Mouse (Mus musculus): ENCODE measurements around the gene Esyt2. TPM values are rescaled to one million over a fixed set of nuclear protein-coding genes. Genes with fewer than 3 reads are reported as not detected.

Esyt2 gene
- total RNA-seq, 2 experiments from 2014 or later: 18.7 to 20.6 TPM

DNA sequence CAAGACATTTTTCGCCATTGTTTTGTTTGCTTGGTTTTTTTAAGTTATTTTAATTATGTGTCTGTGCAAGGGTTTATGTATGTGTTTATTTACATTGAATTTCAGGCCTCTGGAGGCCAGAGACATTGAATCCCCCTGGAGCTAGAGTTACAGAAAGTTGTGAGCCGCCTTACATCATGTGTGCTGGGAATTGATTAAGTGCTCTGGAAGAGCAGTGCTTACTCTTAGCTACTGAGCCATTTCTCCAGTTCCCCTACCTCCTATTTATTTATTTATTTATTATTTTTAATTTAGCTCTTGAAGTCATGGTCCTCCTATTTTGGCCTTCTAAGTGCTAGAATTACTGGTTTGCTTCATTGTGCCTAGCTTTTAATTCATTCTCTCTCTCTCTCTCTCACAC, 140.7 kb downstream of the Esyt2 start:
- intact Hi-C loops (cut with DNase I): no loop called here
- DNase-seq: no peak

DNA sequence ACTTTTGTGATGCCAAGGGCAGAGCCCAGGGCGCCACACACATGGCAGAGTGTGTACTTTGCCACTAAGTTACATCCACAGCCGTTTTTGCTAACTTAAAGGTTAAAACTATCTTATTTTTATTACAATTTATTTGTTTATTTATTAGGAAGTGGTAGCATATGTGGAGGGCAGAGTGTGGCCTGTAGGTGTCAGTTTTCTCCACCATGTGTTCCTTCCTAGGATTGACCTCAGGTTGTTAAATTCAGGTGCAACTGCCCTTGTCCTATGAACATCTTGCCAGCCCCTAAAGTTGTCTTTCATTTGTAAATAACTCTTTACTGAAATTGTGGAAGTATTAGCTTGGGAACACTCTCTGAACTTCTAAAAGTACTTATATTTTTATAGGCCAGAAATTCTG, 144.4 kb downstream of the Esyt2 start:
- intact Hi-C loops (cut with DNase I): no loop called here
- DNase-seq: no peak

DNA sequence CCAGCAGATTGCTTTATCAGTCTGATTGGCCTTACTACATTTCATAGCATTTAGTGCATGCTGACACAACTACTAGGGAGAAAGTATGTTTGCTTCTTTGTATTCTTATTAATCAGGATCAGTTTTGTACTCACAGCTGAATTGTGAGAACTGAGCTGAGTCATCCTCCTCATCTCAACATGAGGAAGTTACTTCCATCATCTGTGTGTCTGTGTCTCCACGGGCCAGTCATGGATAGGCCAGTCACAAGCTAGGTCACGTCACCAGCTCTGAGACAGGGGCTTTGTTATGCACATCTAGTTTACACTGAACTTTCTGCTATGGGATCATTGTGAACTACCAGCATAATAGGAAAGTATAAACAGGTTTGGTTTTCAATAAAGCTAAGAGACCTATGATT, 152.7 kb downstream of the Esyt2 start:
- no peak for DNase-seq
- intact Hi-C loops (cut with DNase I): no loop called here

DNA sequence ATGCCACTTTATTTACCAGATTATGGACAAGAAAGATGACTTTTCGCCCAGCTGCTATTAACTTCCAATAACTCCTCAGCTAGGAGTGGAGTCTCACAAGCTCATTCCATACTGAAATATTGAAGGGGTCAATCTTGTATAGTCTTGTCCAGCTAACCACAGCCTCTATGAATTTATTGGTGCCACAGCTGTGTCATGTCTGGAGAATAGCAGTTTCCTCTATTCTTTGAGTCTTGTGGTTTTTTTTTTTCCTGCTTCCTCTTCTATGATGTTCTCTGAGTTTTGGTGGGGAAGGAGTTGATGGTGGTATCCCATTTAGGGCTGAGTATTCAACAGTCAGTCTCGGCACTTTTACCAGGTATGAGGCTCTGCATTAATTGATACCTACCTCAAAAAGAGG, 154.2 kb downstream of the Esyt2 start:
- intact Hi-C loops (cut with DNase I): no loop called here
- no peak for DNase-seq

DNA sequence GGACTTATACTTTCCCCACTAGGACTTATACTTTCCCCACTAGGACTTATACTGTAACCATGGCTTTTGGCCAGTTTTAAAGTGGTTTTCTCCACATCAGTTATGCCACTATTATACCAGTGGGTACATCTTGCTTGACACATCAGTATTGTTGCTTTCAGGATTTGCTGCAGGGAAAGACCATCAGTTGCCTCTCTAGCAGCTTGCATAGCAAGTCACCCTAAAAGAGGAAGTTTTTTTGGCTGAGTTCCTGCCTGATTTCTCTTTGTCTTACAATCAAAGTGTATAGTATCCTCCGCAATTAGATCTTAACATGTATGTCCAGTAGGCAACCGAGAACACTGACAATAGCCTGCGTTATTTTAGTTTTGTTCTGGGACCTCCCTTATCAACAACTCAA, 155.1 kb downstream of the Esyt2 start:
- intact Hi-C loops (cut with DNase I): no loop called here
- no peak for DNase-seq

DNA sequence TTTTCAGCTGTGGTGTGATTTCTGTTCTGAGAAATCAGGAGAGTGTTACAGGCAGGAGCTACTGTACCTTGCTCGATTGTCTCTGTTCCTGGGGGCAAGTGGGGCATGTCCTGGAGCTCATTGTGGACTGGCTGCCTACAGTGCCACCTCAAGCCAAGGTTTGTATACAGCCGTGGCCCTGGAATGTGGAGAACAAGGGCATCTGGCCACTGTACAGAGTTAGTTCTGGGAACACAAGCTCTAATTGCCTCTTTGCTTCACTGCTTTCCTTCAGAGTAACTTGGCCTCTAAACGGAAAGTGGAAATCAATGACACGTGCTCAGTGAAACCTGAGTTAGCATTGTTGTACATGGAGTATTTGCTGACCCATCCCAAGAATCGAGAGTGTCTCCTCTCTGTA, 157.6 kb downstream of the Esyt2 start:
- no peak for DNase-seq
- intact Hi-C loops (cut with DNase I): no loop called here

Small RNA genes within 50 kb of the gene (microRNA-seq; reads per million reads assigned to microRNA genes)
- 0 reads per million in 2 experiments for gene Gm23190

Other genes starting within 250 kb of the Esyt2 start
- gene Zfp386, start 233.5 kb upstream of the Esyt2 start, total RNA-seq (2021): 10 to 100 TPM; 24.4 to 28.4 TPM
- 1 to 10 TPM; 1.2 to 1.5 TPM for gene Vipr2, start 203.5 kb upstream of the Esyt2 start, total RNA-seq (2021)
- 10 to 100 TPM in 1 of 2 experiments, 1 to 10 TPM in 1; 9.2 to 10.7 TPM for gene Wdr60, start 18.2 kb upstream of the Esyt2 start, total RNA-seq (2021)
- not detected for gene Gm11027, start 5.8 kb upstream of the Esyt2 start, total RNA-seq (2021)
- gene Ncapg2, start 124.2 kb downstream of the Esyt2 start, total RNA-seq (2021): 1 to 10 TPM; 1.9 to 2.2 TPM
- gene Ptprn2, start 204.5 kb downstream of the Esyt2 start, total RNA-seq (2021): not detected